Mouse (Mus musculus) embryonic facial prominence, embryonic 12.5 days (tissue): Measurements from ENCODE around the gene Krba1. TPM values are rescaled to one million over a fixed set of nuclear protein-coding genes. Genes with fewer than 3 reads are reported as not detected.

Experiments
- ATAC-seq: fragments of 200-750 bp; cut with Nextera tagmentation; 2 replicates; pipeline ENCODE4 v1.8.0; 2017; ENCODE audit not compliant: insufficient number of reproducible peaks, insufficient read depth, low FRiP score, low TSS enrichment
- H3K27ac ChIP-seq: fragments of 300-500 bp; sonication (generic); 2 replicates; pipeline ENCODE4 v1.5.1; 2016; ENCODE audit warnings: mild to moderate bottlenecking
- H3K27me3 ChIP-seq: fragments of 300-500 bp; sonication (generic); 2 replicates; pipeline ENCODE4 v1.6.1; 2016; ENCODE audit warnings: mild to moderate bottlenecking, moderate library complexity
- H3K36me3 ChIP-seq: fragments of 300-500 bp; sonication (generic); 2 replicates; pipeline ENCODE4 v1.6.1; 2016; ENCODE audit warnings: mild to moderate bottlenecking
- H3K4me1 ChIP-seq: fragments of 300-500 bp; sonication (generic); 2 replicates; pipeline ENCODE4 v1.6.1; 2016
- H3K4me2 ChIP-seq: fragments of 300-500 bp; sonication (generic); replicated peaks from 2 replicates; pipeline ENCODE4 v1.6.1; 2016; ENCODE audit warnings: mild to moderate bottlenecking, moderate library complexity
- H3K4me3 ChIP-seq: fragments of 300-500 bp; sonication (generic); 2 replicates; pipeline ENCODE4 v1.5.1; 2016; ENCODE audit warnings: mild to moderate bottlenecking
- H3K9ac ChIP-seq: fragments of 300-500 bp; sonication (generic); 2 replicates; pipeline ENCODE4 v1.6.1; 2016; ENCODE audit warnings: mild to moderate bottlenecking, moderate library complexity
- H3K9me3 ChIP-seq: fragments of 300-500 bp; sonication (generic); 2 replicates; pipeline ENCODE4 v1.6.1; 2016; ENCODE audit warnings: mild to moderate bottlenecking, moderate library complexity
- WGBS: fragments of 180-500 bp; shearing (Covaris S2); methylation state at CpG from one replicate; pipeline ENCODE4 v1.1.7; 2016; 5-methylcytosine and 5-hydroxymethylcytosine counted together
- polyA plus RNA-seq: library from polyadenylated mRNA; unstranded; fragments of >200 nt; fragmentation: Nextera tagmentation; extraction: Ambion mirVana; gene quantifications from 2 replicates; pipeline ENCODE4 v1.2.1, GENCODE M21; 2016

Gene Krba1
- polyA plus RNA-seq, 1 experiment from 2014 or later = 30.2 TPM

DNA sequence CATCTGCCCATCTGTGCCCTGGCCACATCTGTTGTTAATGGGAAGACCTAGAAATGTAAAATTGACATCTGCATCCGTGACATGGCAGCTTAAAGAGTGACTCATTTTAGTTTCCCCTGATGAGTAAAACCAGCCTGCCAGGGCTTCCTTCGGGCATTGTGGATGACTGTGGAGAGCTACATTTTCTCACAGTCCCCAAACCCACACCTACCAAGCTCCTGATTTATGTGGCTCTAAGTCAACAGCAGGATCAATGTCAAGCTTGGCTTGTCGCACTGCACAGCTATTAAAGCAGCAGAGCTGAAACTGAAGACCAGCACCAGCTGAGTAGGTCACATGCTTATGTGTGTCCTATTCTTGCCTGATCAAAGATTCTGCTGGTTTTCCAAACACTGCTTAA is 15.2 kb downstream of the Krba1 start:
- no peak overlapping the region for H3K27ac ChIP-seq
- H3K9ac ChIP-seq = no peak overlapping the region
- 80% methylated on average over 3 of the region's 3 CpGs for whole genome bisulfite sequencing
- no peak for ATAC-seq
- no peak overlapping the region for H3K4me3 ChIP-seq
- no peaks in the 10 kb centered on the region for H3K9me3 ChIP-seq
- peaks cover 100% of the 10 kb centered on the region for H3K36me3 ChIP-seq
- no peak overlapping the region for H3K4me2 ChIP-seq
- no peaks in the 10 kb centered on the region for H3K4me1 ChIP-seq
- no peaks in the 10 kb centered on the region for H3K27me3 ChIP-seq

DNA sequence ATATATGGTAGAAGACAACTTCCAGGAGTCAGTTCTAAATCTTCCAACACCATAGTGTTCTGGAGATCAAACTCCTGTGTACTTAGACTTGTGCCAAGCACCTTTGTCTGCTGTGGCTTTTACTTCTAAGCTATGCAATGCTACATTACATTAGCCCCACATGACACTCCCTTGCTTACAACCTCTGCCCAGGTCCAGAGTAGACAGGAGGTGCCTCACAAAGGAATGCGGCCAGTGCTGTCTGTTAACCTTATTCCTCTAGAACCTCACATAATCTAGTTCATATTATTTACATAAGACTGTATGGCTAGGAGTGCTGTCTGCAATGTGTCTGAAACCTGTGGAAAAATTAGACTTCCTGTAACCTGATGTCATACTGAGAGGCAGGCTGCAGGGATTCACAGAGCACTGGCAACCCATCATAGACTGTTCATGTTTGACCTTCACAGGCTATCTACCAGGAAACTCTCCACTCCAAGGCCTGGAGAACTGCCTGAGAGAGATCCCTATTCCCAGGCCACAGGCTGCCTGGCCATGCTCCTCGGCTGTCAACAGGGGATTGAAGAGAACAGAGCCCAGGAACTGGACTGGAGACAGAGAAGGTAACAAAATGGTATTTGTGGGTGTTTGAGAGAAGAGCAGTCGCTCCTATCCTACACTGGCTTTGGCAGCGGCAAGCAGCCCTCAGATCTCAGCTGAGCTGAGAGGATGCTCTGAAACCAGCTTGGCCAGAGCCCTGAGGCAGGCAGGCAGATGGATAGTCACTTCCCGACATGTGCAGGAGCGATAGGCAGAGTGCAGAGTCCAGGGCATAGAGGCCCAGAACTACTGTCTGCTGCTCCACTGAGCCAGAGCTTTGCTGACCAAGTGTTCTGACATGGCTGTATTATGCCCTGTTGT is 16.1 kb downstream of the Krba1 start:
- Histone ChIP-seq H3K4me3 (no peak overlapping the region), H3K4me1 (no peaks in the 10 kb centered on the region), H3K36me3 (peaks cover 100% of the 10 kb centered on the region), H3K27me3 (no peaks in the 10 kb centered on the region), H3K9me3 (no peaks in the 10 kb centered on the region), H3K27ac (no peak overlapping the region), H3K9ac (no peak overlapping the region), H3K4me2 (no peak overlapping the region)
- 86% methylated on average over 6 of the region's 6 CpGs for WGBS
- ATAC-seq = no peak

DNA sequence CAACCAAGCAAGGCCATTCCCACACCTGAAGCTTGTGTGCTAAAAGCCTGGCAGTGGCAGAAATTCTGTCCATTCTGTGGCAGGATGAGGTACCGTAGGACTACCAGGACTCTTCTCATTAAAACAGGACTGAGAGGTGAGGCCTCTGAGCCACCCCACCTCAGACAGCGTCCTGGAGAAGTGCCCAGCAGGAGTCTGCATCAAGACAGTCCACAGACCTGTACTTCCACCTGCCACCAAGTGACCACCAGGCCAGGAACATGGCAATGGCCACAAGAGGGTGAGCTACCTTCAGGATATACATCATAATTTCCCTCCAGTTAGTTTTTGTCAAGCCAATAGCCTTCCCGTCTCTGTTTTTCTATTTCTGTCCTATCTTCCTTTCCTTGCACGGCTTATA is 16.8 kb downstream of the Krba1 start:
- Histone ChIP-seq H3K36me3 (peaks cover 100% of the 10 kb centered on the region), H3K4me2 (no peak overlapping the region), H3K4me1 (no peaks in the 10 kb centered on the region), H3K9ac (no peak overlapping the region), H3K27me3 (no peaks in the 10 kb centered on the region), H3K9me3 (no peaks in the 10 kb centered on the region), H3K27ac (no peak overlapping the region), H3K4me3 (no peak overlapping the region)
- WGBS = 85% methylated on average over 4 of the region's 4 CpGs
- no peak for ATAC-seq

DNA sequence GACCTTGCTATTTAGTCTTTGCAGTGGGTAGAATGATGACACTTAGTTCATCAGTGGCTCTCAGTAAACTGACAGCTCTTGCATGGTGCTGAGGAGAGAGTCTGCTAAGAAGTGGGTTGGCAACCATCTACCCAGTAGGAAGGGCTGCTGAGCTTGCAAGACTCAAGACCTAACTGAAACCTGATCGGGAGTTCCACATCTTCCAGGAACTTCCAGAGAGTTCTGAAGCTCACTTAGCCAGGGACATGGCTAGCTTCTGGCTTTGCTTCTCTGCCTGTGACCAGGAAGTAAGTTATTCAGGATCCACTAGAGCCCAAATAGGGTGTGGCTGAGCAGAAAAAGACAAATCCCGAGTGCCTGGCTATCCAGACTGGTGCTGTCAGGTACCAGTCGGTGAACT is 17.3 kb downstream of the Krba1 start:
- no peak for ATAC-seq
- Histone ChIP-seq H3K9me3 (no peaks in the 10 kb centered on the region), H3K4me3 (no peak overlapping the region), H3K36me3 (peaks cover 98% of the 10 kb centered on the region), H3K4me2 (no peak overlapping the region), H3K4me1 (no peaks in the 10 kb centered on the region), H3K27ac (no peak overlapping the region), H3K27me3 (no peaks in the 10 kb centered on the region), H3K9ac (no peak overlapping the region)
- WGBS = 86% methylated on average over 3 of the region's 3 CpGs

DNA sequence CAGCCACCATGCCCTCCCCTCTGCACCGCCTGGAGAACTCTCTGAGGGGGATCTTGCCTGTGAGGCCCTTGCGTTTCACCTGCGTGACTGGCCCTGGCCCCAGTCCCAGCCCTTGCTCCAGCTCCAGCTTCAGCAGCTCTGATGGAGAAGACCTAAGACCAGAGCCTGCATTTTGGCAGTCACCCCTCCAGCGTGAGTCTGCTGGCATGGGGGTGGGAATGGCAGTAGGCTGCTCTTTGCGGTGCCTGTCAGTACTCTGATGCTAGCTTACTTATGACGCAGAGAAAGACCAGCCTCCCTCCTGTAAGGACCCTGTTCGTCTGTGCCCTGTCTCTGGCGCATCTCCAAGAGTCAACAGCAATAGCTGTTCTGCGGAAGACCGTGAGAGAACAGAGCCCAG is 17.7 kb downstream of the Krba1 start:
- Histone ChIP-seq H3K4me1 (no peaks in the 10 kb centered on the region), H3K4me3 (no peak overlapping the region), H3K27ac (no peak overlapping the region), H3K9ac (no peak overlapping the region), H3K36me3 (peaks cover 98% of the 10 kb centered on the region), H3K9me3 (no peaks in the 10 kb centered on the region), H3K4me2 (no peak overlapping the region), H3K27me3 (no peaks in the 10 kb centered on the region)
- 85% methylated on average over 10 of the region's 10 CpGs for WGBS
- no peak for ATAC-seq

DNA sequence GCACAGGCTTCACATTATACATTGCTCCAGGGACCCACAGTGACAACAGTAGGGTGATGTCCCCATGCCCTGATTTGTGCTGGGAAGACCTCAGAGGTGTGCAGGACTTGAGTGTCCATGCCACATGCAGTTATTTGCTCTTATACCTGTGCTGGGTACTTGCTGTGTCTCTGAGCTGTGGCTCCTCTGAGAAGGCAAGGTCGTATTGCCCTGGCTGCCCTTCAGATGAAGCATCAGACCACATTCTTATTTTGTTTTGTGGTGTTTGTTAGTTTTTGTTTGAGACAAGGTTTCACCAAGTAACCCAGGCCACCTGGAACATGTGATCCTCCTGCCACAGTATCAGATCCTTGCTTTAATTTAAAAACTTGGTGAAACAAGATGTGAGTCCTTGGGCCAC is 19.5 kb downstream of the Krba1 start:
- Histone ChIP-seq H3K4me3 (no peak overlapping the region), H3K9ac (no peak overlapping the region), H3K4me1 (no peaks in the 10 kb centered on the region), H3K27me3 (no peaks in the 10 kb centered on the region), H3K27ac (no peak overlapping the region), H3K9me3 (no peaks in the 10 kb centered on the region), H3K4me2 (no peak overlapping the region), H3K36me3 (peaks cover 87% of the 10 kb centered on the region)
- no peak for ATAC-seq
- WGBS = 89% methylated on average over 1 of the region's 1 CpGs

DNA sequence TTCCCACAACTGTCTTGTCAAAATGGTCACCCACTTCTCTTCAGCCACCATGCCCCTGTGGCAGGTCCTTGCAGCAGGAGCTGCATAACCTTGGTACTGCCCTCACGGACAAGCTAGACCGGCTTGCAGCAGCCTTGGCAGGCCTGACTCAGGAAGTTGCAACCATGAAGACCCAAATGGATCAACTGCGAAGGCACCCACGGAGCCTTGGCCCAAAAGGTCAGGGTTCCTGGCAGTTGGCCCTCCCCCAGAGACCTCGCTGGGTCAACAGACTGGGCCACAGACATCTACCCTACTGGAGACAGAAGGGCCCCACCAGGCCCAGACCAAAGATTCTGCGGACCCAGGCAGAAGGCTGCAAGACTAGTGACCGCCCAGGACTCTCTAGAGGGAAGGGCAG is 20.2 kb downstream of the Krba1 start:
- Histone ChIP-seq H3K4me2 (no peak overlapping the region), H3K27me3 (no peaks in the 10 kb centered on the region), H3K36me3 (peaks cover 80% of the 10 kb centered on the region), H3K4me1 (peaks cover 3% of the 10 kb centered on the region; the same call in 1 of the 2 replicates), H3K27ac (no peak overlapping the region), H3K4me3 (no peak overlapping the region), H3K9me3 (no peaks in the 10 kb centered on the region), H3K9ac (no peak overlapping the region)
- WGBS = 93% methylated on average over 7 of the region's 7 CpGs
- no peak for ATAC-seq

DNA sequence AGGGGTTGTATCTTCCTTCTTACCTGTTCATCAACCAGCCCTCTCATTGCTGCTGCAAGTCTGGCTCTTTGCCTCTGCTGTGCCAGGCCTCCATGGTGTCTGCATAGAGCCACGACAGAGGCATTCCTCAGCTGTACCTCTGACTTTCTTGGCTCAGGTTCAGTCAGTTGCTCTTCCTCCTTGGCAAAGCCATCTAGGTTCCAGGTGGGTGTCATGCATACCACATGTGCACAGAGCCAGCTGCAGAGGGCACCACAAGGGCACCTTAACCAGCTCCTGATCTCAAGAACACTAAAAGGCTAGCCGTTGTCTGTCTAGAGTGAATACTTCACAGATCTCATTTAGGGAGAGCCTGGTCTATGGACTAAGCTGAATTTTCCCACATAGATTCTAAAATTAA is 21.1 kb downstream of the Krba1 start:
- no peak overlapping the region for H3K9ac ChIP-seq
- no peak for ATAC-seq
- peaks cover 71% of the 10 kb centered on the region for H3K36me3 ChIP-seq
- H3K27ac ChIP-seq = no peak overlapping the region
- H3K27me3 ChIP-seq = no peaks in the 10 kb centered on the region
- H3K4me1 ChIP-seq = peaks cover 6% of the 10 kb centered on the region; the same call in 1 of the 2 replicates
- no peak overlapping the region for H3K4me3 ChIP-seq
- 84% methylated on average over 2 of the region's 2 CpGs for WGBS
- H3K4me2 ChIP-seq = no peak overlapping the region
- H3K9me3 ChIP-seq = no peaks in the 10 kb centered on the region

DNA sequence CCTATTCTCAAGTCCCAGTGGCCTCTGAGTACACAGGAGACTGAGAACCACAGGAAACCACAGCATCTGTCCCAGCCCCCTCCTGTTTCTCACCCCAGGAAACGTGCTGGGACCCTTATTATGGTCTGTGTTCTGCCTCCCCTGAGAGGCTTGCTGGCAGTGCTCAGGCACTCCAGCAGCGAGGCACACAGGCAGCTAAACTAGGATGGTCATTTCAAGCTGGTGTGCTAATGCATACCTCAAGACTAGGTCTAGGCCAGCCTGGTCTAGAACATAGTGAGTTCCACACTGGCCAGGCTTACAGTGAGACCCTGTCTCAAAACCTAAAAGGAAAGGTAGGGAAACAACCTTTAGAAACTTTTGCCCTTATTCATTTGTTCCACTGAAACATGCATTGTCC is 25.3 kb downstream of the Krba1 start:
- WGBS = 17% methylated on average over 2 of the region's 2 CpGs
- peaks cover 12% of the 10 kb centered on the region for H3K4me1 ChIP-seq
- H3K9ac ChIP-seq = no peak overlapping the region
- H3K4me2 ChIP-seq = no peak overlapping the region
- no peak for ATAC-seq
- no peaks in the 10 kb centered on the region for H3K9me3 ChIP-seq
- no peak overlapping the region for H3K27ac ChIP-seq
- H3K4me3 ChIP-seq = no peak overlapping the region
- peaks cover 30% of the 10 kb centered on the region for H3K36me3 ChIP-seq
- no peaks in the 10 kb centered on the region for H3K27me3 ChIP-seq

DNA sequence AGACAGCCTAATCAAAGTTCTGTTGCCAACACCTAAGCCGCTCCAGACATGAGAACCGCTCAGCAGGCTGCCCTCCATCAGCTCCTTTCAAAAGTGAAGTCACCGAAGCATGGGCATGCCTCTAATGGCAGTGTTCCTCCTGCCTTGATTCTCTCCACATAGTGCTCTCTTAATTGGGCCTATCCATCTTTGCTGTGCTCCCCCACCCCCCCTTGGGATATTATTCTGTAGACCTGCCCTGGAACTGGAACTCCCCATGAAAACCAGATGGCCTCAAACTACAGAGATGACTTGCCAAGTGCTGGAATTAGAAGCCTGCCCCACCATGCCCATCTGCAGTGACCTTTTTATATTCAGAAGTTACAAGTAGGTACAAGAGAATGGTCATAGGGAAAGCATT is 27.9 kb downstream of the Krba1 start:
- H3K27me3 ChIP-seq = no peaks in the 10 kb centered on the region
- 76% methylated on average over 3 of the region's 3 CpGs for WGBS
- no peak overlapping the region for H3K4me3 ChIP-seq

DNA sequence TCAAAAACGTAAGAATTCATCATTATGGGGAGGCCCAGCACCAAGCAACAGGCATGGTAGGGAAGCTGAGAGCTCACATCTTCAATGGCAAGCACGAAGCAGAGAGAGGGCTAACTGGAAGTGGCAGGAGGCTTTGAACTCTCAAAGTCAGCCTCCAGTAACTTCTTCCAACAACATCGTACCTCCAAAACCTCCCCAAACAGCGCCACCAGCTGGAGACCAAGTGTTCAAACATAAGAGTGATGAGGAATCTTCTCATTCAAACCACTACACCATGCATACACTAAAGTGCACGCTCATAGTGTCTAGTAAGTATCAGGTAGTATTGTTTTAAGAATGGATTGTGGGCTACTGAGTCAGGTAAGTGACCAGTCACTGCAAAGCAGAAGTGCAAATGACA is 28.7 kb downstream of the Krba1 start:
- Histone ChIP-seq H3K27ac (no peak overlapping the region), H3K4me1 (peaks cover 12% of the 10 kb centered on the region), H3K27me3 (no peaks in the 10 kb centered on the region), H3K4me3 (no peak overlapping the region), H3K36me3 (no peaks in the 10 kb centered on the region), H3K9ac (no peak overlapping the region), H3K4me2 (no peak overlapping the region), H3K9me3 (no peaks in the 10 kb centered on the region)
- ATAC-seq = no peak
- WGBS = 68% methylated on average over 5 of the region's 5 CpGs

More for the DNA sequence above, 27.9 kb downstream of the Krba1 start:
- Histone ChIP-seq H3K9me3 (no peaks in the 10 kb centered on the region), H3K4me2 (no peak overlapping the region), H3K36me3 (0 out of 2 replicates have a peak, but pooled peaks cover 6% of the 10 kb centered on the region), H3K27ac (no peak overlapping the region), H3K9ac (no peak overlapping the region), H3K4me1 (peaks cover 12% of the 10 kb centered on the region)
- ATAC-seq = no peak

DNA sequence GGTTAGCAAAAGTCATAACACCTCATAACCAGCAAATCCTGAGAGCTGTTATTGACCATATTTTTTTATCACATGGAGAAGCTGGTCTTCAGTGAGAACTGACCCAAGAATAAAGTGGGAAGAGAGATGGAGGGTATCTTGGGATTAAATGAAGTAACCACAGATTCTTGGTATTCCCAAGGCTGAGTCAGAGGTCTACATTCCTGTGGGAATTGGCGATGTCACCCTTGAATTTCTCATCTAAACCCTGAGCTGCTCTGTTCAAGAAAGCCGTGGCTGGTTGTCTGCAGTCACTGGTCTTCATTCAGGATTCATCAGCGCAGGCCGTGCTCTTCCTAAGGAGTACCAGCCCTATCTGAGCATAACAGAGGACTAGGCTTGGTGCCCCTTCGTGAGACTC is 31.6 kb downstream of the Krba1 start:
- H3K4me1 ChIP-seq = peaks cover 7% of the 10 kb centered on the region; the same call in 1 of the 2 replicates
- 79% methylated on average over 5 of the region's 5 CpGs for WGBS

More for the DNA sequence above, 31.6 kb downstream of the Krba1 start:
- no peaks in the 10 kb centered on the region for H3K27me3 ChIP-seq
- H3K27ac ChIP-seq = no peak overlapping the region
- ATAC-seq = no peak
- no peak overlapping the region for H3K4me3 ChIP-seq
- no peaks in the 10 kb centered on the region for H3K9me3 ChIP-seq
- no peak overlapping the region for H3K4me2 ChIP-seq
- no peaks in the 10 kb centered on the region for H3K36me3 ChIP-seq
- no peak overlapping the region for H3K9ac ChIP-seq
